Mouse (Mus musculus): ENCODE results near the gene Vmn2r124. TPM values are rescaled to one million over a fixed set of nuclear protein-coding genes. Genes with fewer than 3 reads are reported as not detected.
"Not testable (repeated sequence)": the region's sequence is repeated elsewhere in the genome, so short reads cannot be mapped to it uniquely, and the experiment has no call there.

Vmn2r124 gene
- not detected in 2 replicates for polyA plus RNA-seq (2016; fragmentation: Nextera tagmentation; extraction: Ambion mirVana)

- Histone ChIP-seq H3K4me3 (no peak within 1 kb of the TSS), H3K4me1 (no peaks in the 10 kb centered on the region), H3K36me3 (no peaks in the 10 kb centered on the region), H3K9me3 (no peaks in the 10 kb centered on the region), H3K27me3 (ENCODE audit: insufficient read depth, poor library complexity, severe bottlenecking) (no peaks in the 10 kb centered on the region), H3K27ac (no peak within 1 kb of the TSS)
- DNase-seq (ENCODE audit: low spot score) = no peak
- 40% methylated on average over 2 of the region's 2 CpGs for WGBS
These were observed at the start of gene Vmn2r124 for GRCm38 (mm10) chr17:18049124-18049523. TSS of gene Vmn2r124 (plus strand) at chr17:18049424.

- no peak overlapping the region for H3K27ac ChIP-seq
- H3K27me3 ChIP-seq (ENCODE audit: insufficient read depth, poor library complexity, severe bottlenecking) = no peaks in the 10 kb centered on the region
- no peaks in the 10 kb centered on the region for H3K4me1 ChIP-seq
- H3K36me3 ChIP-seq = no peaks in the 10 kb centered on the region
- H3K4me3 ChIP-seq = no peak overlapping the region
- DNase-seq (ENCODE audit: low spot score) = no peak
- no peaks in the 10 kb centered on the region for H3K9me3 ChIP-seq
- WGBS = 79% methylated on average over 1 of the region's 1 CpGs
These were observed 44.5 kb upstream of the Vmn2r124 start for GRCm38 (mm10) chr17:18004752-18005151.

- no peak for DNase-seq (ENCODE audit: low spot score)
- no peaks in the 10 kb centered on the region for H3K4me1 ChIP-seq
- H3K27ac ChIP-seq = no peak within 1 kb of the TSS
- WGBS = 56% methylated on average over 2 of the region's 2 CpGs
- H3K9me3 ChIP-seq = no peaks in the 10 kb centered on the region
- no peak within 1 kb of the TSS for H3K4me3 ChIP-seq
- H3K27me3 ChIP-seq (ENCODE audit: insufficient read depth, poor library complexity, severe bottlenecking) = no peaks in the 10 kb centered on the region
- H3K36me3 ChIP-seq = no peaks in the 10 kb centered on the region
These were observed 27.8 kb upstream of the Vmn2r124 start, which contains the start of gene Fpr-rs4 for GRCm38 (mm10) chr17:18021433-18021832. TSS of gene Fpr-rs4 (plus strand) at chr17:18021733.

- H3K27ac ChIP-seq; H3K9me3 ChIP-seq; H3K4me1 ChIP-seq; H3K4me3 ChIP-seq; H3K36me3 ChIP-seq; H3K27me3 ChIP-seq (ENCODE audit: insufficient read depth, poor library complexity, severe bottlenecking); DNase-seq (ENCODE audit: low spot score): not testable (repeated sequence)
These were observed 35.5 kb downstream of the Vmn2r124 start, which contains the start of gene Vmn2r91 for GRCm38 (mm10) chr17:18084716-18085115. TSS of gene Vmn2r91 (plus strand) at chr17:18085016.

DNA sequence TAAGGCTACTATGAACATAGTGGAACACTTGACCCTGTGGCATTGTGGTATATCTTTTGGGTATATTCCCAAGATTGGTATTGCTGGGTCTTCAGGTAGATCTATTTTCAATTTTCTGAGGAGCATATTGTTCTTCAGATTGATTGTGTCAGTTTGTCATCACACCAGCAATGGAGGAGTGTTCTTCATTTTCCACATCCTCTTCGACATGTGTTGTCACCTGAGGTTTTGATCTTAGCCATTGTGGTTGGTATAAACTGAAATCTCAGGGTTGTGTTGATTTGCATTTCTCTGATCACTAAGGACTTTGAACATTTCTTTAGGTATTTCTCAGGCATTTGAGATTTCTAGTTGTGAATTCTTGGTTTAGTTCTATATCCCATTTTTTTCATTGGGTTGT is 46.4 kb downstream of the Vmn2r124 start:
- H3K4me1 ChIP-seq; H3K27ac ChIP-seq; H3K4me3 ChIP-seq; H3K27me3 ChIP-seq (ENCODE audit: insufficient read depth, poor library complexity, severe bottlenecking); H3K9me3 ChIP-seq; DNase-seq (ENCODE audit: low spot score); H3K36me3 ChIP-seq: not testable (repeated sequence)
- 70% methylated on average over 1 of the region's 1 CpGs for WGBS

DNA sequence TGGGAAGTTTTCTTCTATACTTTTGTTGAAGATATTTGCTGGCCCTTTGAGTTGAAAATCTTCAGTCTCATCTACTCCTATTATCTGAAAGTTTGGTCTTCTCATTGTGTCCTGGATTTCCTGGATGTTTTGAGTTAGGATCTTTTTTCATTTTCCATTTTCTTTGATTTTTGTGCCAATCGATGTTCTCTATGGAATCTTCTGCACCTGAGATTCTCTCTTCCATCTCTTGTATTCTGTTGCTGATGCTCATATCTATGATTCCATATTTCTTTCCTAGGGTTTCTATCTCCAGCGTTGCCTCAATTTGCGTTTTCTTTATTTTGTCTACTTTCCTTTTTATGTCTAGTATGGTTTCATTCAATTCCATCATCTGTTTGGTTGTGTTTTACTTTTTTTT is 53.0 kb downstream of the Vmn2r124 start:
- H3K27me3 ChIP-seq (ENCODE audit: insufficient read depth, poor library complexity, severe bottlenecking); H3K9me3 ChIP-seq; DNase-seq (ENCODE audit: low spot score); H3K36me3 ChIP-seq; H3K4me3 ChIP-seq; H3K4me1 ChIP-seq; H3K27ac ChIP-seq: not testable (repeated sequence)
- WGBS = 74% methylated on average over 3 of the region's 3 CpGs

Other genes with a start within 250 kb of the Vmn2r124 start
- gene Spaca6, start 222.3 kb upstream of the Vmn2r124 start, polyA plus RNA-seq (2016; fragmentation: Nextera tagmentation; extraction: Ambion mirVana) = 30.7 and 32.3 TPM in 2 replicates
- 0.68 and 1.1 TPM in 2 replicates for gene Has1, start 194.2 kb upstream of the Vmn2r124 start, polyA plus RNA-seq (2016; fragmentation: Nextera tagmentation; extraction: Ambion mirVana)
- 0.10 TPM in 1 of 2 replicates, not detected in the other for gene Fpr1, start 165.5 kb upstream of the Vmn2r124 start, polyA plus RNA-seq (2016; fragmentation: Nextera tagmentation; extraction: Ambion mirVana)
- not detected in 2 replicates for gene Fpr2, start 161.6 kb upstream of the Vmn2r124 start, polyA plus RNA-seq (2016; fragmentation: Nextera tagmentation; extraction: Ambion mirVana)
- gene Fpr3, start 161.6 kb upstream of the Vmn2r124 start, polyA plus RNA-seq (2016; fragmentation: Nextera tagmentation; extraction: Ambion mirVana) = not detected in 2 replicates
- not detected in 2 replicates for gene Fpr-rs4, start 27.7 kb upstream of the Vmn2r124 start, polyA plus RNA-seq (2016; fragmentation: Nextera tagmentation; extraction: Ambion mirVana)
- not detected in 2 replicates for gene Vmn2r91, start 35.6 kb downstream of the Vmn2r124 start, polyA plus RNA-seq (2016; fragmentation: Nextera tagmentation; extraction: Ambion mirVana)
- gene Vmn2r92, start 102.5 kb downstream of the Vmn2r124 start, polyA plus RNA-seq (2016; fragmentation: Nextera tagmentation; extraction: Ambion mirVana) = not detected in 2 replicates
- gene Vmn2r94, start 228.3 kb downstream of the Vmn2r124 start, polyA plus RNA-seq (2016; fragmentation: Nextera tagmentation; extraction: Ambion mirVana) = not detected in 2 replicates
- gene Vmn2r93, start 248.7 kb downstream of the Vmn2r124 start, polyA plus RNA-seq (2016; fragmentation: Nextera tagmentation; extraction: Ambion mirVana) = not detected in 2 replicates

Data from heart, embryonic 10.5 days (tissue).